Mouse (Mus musculus): Measurements from ENCODE around the gene Rad51ap1. TPM values are rescaled to one million over a fixed set of nuclear protein-coding genes. Genes with fewer than 3 reads are reported as not detected.

The Rad51ap1 gene
- total RNA-seq, 4 experiments from 2014 or later, result 1.4 to 3.9 (median 2.7) TPM

Other genes starting within 250 kb of the Rad51ap1 start
- gene Kcna6, start 198.9 kb downstream of the Rad51ap1 start, total RNA-seq (2022), result 10 to 100 TPM; 45.8 to 60.4 (median 52.2) TPM
- gene Ndufa9, start 90.5 kb downstream of the Rad51ap1 start, total RNA-seq (2022), result 100 to 1,000 TPM; 145 to 166 (median 152) TPM
- under 1 TPM; 0.11 to 0.29 (median 0.26) TPM for gene Akap3, start 86.5 kb downstream of the Rad51ap1 start, total RNA-seq (2022)
- 1 to 10 TPM in 1 of 4 experiments, under 1 TPM in 2, not detected in 1; 0.19 to 1.0 (median 0.45) TPM for gene Dyrk4, start 17.7 kb downstream of the Rad51ap1 start, total RNA-seq (2022)
- gene D6Wsu163e, start 375 bp upstream of the Rad51ap1 start, total RNA-seq (2022), result 10 to 100 TPM; 43.4 to 49.3 (median 46.7) TPM
- not detected for gene Fgf6, start 76.0 kb upstream of the Rad51ap1 start, total RNA-seq (2022)
- gene Fgf23, start 133.3 kb upstream of the Rad51ap1 start, total RNA-seq (2022), result under 1 TPM in 2 of 4 experiments, not detected in 2; 0.36 to 0.43 TPM
- gene Tigar, start 170.0 kb upstream of the Rad51ap1 start, total RNA-seq (2022), result 10 to 100 TPM; 24.8 to 31.6 (median 26.7) TPM
- gene Ccnd2, start 212.6 kb upstream of the Rad51ap1 start, total RNA-seq (2022), result 100 to 1,000 TPM in 3 of 4 experiments, 10 to 100 TPM in 1; 99.8 to 130 (median 120) TPM

All from layer of hippocampus, adult 8-10 months (tissue).